Mouse (Mus musculus): Measurements from ENCODE around the gene Usp54. TPM values are rescaled to one million over a fixed set of nuclear protein-coding genes. Genes with fewer than 3 reads are reported as not detected.

The Usp54 gene
- total RNA-seq, 2 experiments from 2014 or later, result 12.0 to 14.4 TPM

DNA sequence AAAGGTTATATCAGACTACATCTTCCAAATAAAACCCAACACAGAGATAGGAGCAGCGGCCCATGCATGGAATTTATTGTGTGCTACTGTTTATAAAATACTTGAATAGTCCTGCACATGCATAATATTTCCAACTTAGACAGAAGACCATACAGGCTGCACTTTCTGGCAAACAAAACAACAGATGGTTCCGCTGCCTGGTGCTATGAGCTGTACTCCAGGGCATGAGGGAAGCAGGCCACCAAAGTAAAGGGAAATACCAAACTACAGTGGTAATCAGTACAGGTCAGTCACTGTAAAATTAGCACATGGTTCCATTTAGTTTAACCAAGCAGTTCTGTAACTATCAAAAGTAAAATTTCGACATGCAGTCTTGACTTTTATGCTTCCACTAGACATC, 140.9 kb downstream of the Usp54 start:
- DNase-seq, result no peak

Small RNA genes within 50 kb of the gene (microRNA-seq; reads per million reads assigned to microRNA genes)
- 0.54 to 0.76 reads per million in 2 experiments for gene Mir6946

Other genes with a start within 250 kb of the Usp54 start
- gene Mrps16, start 247.4 kb downstream of the Usp54 start, total RNA-seq (2021), result 10 to 100 TPM; 72.8 to 84.4 TPM
- gene Cfap70, start 188.8 kb downstream of the Usp54 start, total RNA-seq (2021), result under 1 TPM in 1 of 2 experiments, not detected in 1; 0.69 TPM
- 10 to 100 TPM; 51.3 to 54.3 TPM for gene Anxa7, start 160.9 kb downstream of the Usp54 start, total RNA-seq (2021)
- gene Mss51, start 144.2 kb downstream of the Usp54 start, total RNA-seq (2021), result under 1 TPM; 0.36 to 0.42 TPM
- gene Ppp3cb, start 94.5 kb downstream of the Usp54 start, total RNA-seq (2021), result 10 to 100 TPM; 66.3 to 67.5 TPM
- under 1 TPM; 0.35 to 0.54 TPM for gene Myoz1, start 15.5 kb upstream of the Usp54 start, total RNA-seq (2021)
- 10 to 100 TPM; 87.3 to 87.9 TPM for gene Synpo2l, start 27.3 kb upstream of the Usp54 start, total RNA-seq (2021)
- 10 to 100 TPM; 95.8 to 97.9 TPM for gene Sec24c, start 33.2 kb upstream of the Usp54 start, total RNA-seq (2021)
- 1 to 10 TPM; 4.6 to 6.1 TPM for gene Fut11, start 53.9 kb upstream of the Usp54 start, total RNA-seq (2021)
- gene Chchd1, start 61.9 kb upstream of the Usp54 start, total RNA-seq (2021), result 100 to 1,000 TPM; 108 to 122 TPM
- 10 to 100 TPM; 28.5 to 36.0 TPM for gene Zswim8, start 66.5 kb upstream of the Usp54 start, total RNA-seq (2021)
- 1 to 10 TPM; 6.4 to 8.3 TPM for gene Ndst2, start 93.5 kb upstream of the Usp54 start, total RNA-seq (2021)
- 10 to 100 TPM; 43.8 to 47.7 TPM for gene Camk2g, start 153.0 kb upstream of the Usp54 start, total RNA-seq (2021)
- 1 to 10 TPM; 3.8 to 4.0 TPM for gene Plau, start 195.6 kb upstream of the Usp54 start, total RNA-seq (2021)